Mouse (Mus musculus) kidney, embryonic 14.5 days (tissue): ENCODE measurements around the gene 1700029H14Rik. TPM values are rescaled to one million over a fixed set of nuclear protein-coding genes. Genes with fewer than 3 reads are reported as not detected.

Experiments
- ATAC-seq: fragments of 200-750 bp; cut with Nextera tagmentation; 2 replicates; pipeline ENCODE4 v1.8.0; 2017; ENCODE audit warnings: moderate number of reproducible peaks, mild to moderate bottlenecking, moderate TSS enrichment, moderate library complexity; ENCODE audit not compliant: low FRiP score, low TSS enrichment
- H3K27ac ChIP-seq: fragments of 300-500 bp; sonication (generic); 2 replicates; pipeline ENCODE4 v1.5.1; 2014; ENCODE audit warnings: low read depth, mild to moderate bottlenecking, low read length, moderate library complexity, mixed read lengths
- H3K27me3 ChIP-seq: fragments of 300-500 bp; sonication (generic); 2 replicates; pipeline ENCODE4 v1.6.1; 2014; ENCODE audit warnings: mild to moderate bottlenecking, low read length; ENCODE audit not compliant: control insufficient read depth, insufficient read depth
- H3K36me3 ChIP-seq: fragments of 300-500 bp; sonication (generic); 2 replicates; pipeline ENCODE4 v1.6.1; 2014; ENCODE audit warnings: low read length, mixed read lengths; ENCODE audit not compliant: control insufficient read depth, insufficient read depth
- H3K4me1 ChIP-seq: fragments of 300-500 bp; sonication (generic); 2 replicates; pipeline ENCODE4 v1.6.1; 2014; ENCODE audit warnings: low read length, mixed read lengths; ENCODE audit not compliant: control insufficient read depth, insufficient read depth
- H3K4me2 ChIP-seq: fragments of 300-500 bp; sonication (generic); replicated peaks from 2 replicates; pipeline ENCODE4 v1.6.1; 2014; ENCODE audit warnings: low read depth, mild to moderate bottlenecking, low read length
- H3K4me3 ChIP-seq: fragments of 300-500 bp; sonication (generic); 2 replicates; pipeline ENCODE4 v1.5.1; 2014; ENCODE audit warnings: mild to moderate bottlenecking, low read length
- H3K9ac ChIP-seq: fragments of 300-500 bp; sonication (generic); 2 replicates; pipeline ENCODE4 v1.6.1; 2014; ENCODE audit warnings: low read depth, mild to moderate bottlenecking, low read length, moderate library complexity
- H3K9me3 ChIP-seq: fragments of 300-500 bp; sonication (generic); 2 replicates; pipeline ENCODE4 v1.6.1; 2016; ENCODE audit warnings: low read length; ENCODE audit not compliant: control insufficient read depth
- WGBS: fragments of 180-500 bp; shearing (Covaris S2); extraction: QIAGEN DNeasy Blood & Tissue Kit; methylation state at CpG from one replicate; pipeline ENCODE4 v1.1.7; 2014; 5-methylcytosine and 5-hydroxymethylcytosine counted together
- polyA plus RNA-seq: library from polyadenylated mRNA; unstranded; fragments of >200 nt; fragmentation: Nextera tagmentation; extraction: Ambion mirVana; gene quantifications from 2 replicates; pipeline ENCODE4 v1.2.1, GENCODE M21; 2014

Gene 1700029H14Rik
- polyA plus RNA-seq, 1 experiment from 2014 or later, result not detected

DNA sequence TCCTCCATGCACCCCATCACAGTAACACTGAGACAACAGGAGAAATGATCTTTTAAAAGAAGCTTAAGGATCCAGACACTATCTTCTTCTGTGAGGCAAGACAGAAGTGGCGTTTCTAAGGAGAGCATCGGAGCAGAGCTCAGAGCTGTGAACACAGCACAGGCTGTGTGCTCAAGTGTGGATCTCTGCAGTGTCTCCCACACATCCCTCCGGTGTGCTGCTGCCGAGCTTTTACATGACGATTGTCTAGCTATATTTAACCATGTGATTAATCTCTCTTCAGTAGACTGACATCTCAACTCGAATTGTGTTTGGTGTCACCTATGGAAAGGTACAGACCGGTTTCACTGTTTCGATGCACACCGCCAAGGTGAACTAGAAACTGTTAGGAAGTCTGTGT, 42.8 kb downstream of the 1700029H14Rik start:
- H3K9ac ChIP-seq, result no peak overlapping the region
- 75% methylated on average over 9 of the region's 9 CpGs for WGBS
- ATAC-seq, result no peak
- no peaks in the 10 kb centered on the region for H3K27me3 ChIP-seq
- no peaks in the 10 kb centered on the region for H3K4me1 ChIP-seq
- no peak overlapping the region for H3K4me3 ChIP-seq
- no peak overlapping the region for H3K27ac ChIP-seq
- H3K36me3 ChIP-seq, result no peaks in the 10 kb centered on the region
- no peaks in the 10 kb centered on the region for H3K9me3 ChIP-seq
- H3K4me2 ChIP-seq, result no peak overlapping the region

DNA sequence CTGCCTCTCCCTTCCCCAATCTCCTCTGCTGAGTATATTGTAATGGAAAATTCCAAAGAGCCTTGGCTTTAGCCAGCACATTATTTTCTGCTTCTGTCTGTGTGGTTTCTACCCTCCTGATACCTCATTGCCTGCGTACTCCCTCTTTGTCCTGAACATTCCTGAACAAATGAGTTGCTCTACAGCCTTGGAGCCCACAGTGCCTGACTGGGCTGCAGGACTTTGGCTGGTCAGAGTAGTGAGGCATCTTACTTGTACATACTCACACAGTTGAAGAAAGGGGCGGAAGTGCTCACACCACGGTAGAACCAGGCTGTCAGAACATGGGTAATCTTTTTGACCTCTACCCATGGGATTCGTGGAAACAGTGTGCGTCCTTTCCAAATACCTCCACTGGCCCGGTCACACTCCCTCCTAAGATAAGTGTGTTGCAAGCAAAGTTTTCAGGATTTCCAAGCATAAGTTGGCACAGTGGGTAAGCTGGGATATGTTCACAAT, 44.9 kb downstream of the 1700029H14Rik start:
- 88% methylated on average over 6 of the region's 6 CpGs for WGBS
- H3K36me3 ChIP-seq, result no peaks in the 10 kb centered on the region
- H3K4me1 ChIP-seq, result no peaks in the 10 kb centered on the region
- no peak for ATAC-seq
- H3K4me2 ChIP-seq, result no peak overlapping the region
- no peak overlapping the region for H3K27ac ChIP-seq
- no peaks in the 10 kb centered on the region for H3K27me3 ChIP-seq
- no peak overlapping the region for H3K4me3 ChIP-seq
- H3K9ac ChIP-seq, result no peak overlapping the region
- H3K9me3 ChIP-seq, result no peaks in the 10 kb centered on the region

DNA sequence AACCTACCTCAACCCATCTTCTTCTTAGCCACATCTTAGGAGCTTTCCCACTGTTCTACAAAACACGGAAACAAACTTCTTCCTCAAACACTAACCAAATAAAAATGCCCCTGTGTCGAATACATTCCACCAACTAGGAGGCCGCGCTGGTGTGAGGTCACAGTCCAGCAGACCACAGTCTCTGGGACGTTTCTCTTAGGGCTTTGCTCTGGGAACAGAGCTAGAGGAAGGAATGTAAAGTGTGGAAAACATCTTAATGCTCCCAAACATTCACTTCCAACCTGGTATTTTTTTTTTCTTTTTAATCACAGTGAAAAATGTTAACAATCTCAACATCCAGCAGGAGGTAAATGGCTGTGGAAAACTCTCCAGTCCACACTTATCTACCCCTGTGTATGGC, 45.5 kb downstream of the 1700029H14Rik start:
- Histone ChIP-seq H3K4me3 (no peak overlapping the region), H3K4me2 (no peak overlapping the region), H3K9ac (no peak overlapping the region), H3K27me3 (no peaks in the 10 kb centered on the region), H3K9me3 (no peaks in the 10 kb centered on the region), H3K36me3 (no peaks in the 10 kb centered on the region), H3K27ac (no peak overlapping the region), H3K4me1 (no peaks in the 10 kb centered on the region)
- no peak for ATAC-seq
- 76% methylated on average over 5 of the region's 5 CpGs for WGBS

DNA sequence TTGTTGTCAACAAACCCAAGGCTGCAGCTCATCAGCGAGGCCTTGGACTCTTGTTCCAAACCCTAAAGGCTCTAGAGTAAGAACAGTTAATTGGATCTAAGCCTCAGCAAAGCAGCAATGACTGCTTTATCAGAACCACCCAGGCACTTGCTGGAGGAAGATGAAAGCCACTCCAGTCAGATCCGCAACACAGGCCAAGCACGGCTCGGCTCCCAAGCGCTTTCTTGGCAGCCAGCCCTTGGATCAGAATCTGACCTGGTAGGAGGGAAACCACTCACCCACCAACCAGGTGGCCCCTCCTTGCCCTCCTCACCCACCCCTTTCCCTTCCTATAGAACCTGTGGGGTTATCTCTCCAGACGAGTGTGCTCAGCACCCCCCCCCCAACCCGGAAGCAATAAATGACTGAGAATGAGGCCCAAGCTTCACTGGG, 46.2 kb downstream of the 1700029H14Rik start:
- peak; percentile 32; the same call in 1 of the 2 replicates for ATAC-seq
- no peaks in the 10 kb centered on the region for H3K27me3 ChIP-seq
- H3K4me3 ChIP-seq, result no peak overlapping the region
- no peak overlapping the region for H3K9ac ChIP-seq
- no peak overlapping the region for H3K4me2 ChIP-seq
- H3K4me1 ChIP-seq, result no peaks in the 10 kb centered on the region
- WGBS, result 67% methylated on average over 7 of the region's 7 CpGs
- no peak overlapping the region for H3K27ac ChIP-seq
- H3K9me3 ChIP-seq, result no peaks in the 10 kb centered on the region
- H3K36me3 ChIP-seq, result no peaks in the 10 kb centered on the region

DNA sequence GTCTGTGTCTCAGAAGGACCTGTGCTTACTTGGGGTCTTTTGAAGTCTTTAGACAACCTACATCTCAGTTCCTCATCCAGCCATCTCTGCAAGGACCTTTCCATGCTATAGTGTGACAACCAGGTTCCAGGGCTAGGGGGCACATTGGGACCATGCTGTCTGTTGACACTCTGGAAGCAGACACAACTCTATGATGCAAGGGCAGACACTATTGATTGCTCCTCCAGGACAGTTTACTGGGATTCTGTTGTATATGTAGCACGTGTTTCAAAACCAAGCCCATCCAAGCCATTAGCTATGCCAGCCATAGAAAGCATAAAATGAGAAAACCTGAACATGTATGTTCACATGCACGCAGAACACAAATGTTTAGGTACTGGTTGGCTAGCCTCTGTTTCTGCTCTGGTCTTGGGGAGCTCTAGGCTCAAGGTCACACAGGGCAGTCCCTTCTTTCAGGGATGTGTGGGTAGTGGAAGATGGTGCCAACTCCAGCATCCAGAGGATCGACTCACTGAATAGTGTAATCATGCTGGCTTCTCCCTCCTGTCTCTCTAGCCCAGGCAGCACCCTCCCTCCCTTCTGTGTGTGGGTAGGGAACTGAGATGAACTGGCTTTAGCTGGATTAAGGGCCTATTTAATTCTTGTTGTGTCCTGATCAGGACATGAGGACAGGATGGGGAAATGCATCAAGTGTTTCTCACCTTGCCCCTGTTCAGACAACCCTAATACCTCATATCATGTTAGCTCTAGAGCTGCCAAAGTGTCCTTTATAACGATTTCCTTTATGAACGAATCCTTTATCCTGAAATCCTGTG, 48.5 kb downstream of the 1700029H14Rik start:
- H3K27me3 ChIP-seq, result no peaks in the 10 kb centered on the region
- no peak overlapping the region for H3K4me3 ChIP-seq
- no peak overlapping the region for H3K4me2 ChIP-seq
- no peaks in the 10 kb centered on the region for H3K36me3 ChIP-seq
- no peaks in the 10 kb centered on the region for H3K9me3 ChIP-seq
- no peak for ATAC-seq
- no peak overlapping the region for H3K27ac ChIP-seq
- WGBS, result 88% methylated on average over 5 of the region's 5 CpGs
- no peak overlapping the region for H3K9ac ChIP-seq
- no peaks in the 10 kb centered on the region for H3K4me1 ChIP-seq

DNA sequence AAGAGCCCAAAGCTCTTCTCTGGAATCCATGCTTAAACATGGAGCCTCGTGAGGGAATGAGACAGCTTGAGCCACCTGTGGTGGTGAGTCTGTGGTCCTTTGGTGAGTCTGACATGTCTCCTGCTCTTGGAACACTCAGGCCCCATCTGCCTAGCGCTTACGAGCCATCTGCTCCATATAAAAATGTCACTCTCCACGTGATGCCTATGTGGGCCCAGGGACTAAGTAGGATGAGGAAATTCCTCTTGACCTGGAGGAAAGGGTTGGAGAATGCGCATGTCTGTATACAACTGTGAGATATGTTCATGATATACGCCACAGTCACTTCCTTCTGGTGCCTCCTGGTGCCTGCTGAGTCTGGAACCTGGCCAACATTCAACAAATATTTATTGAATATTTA, 49.6 kb downstream of the 1700029H14Rik start:
- Histone ChIP-seq H3K4me3 (no peak overlapping the region), H3K4me2 (no peak overlapping the region), H3K27ac (no peak overlapping the region), H3K36me3 (no peaks in the 10 kb centered on the region), H3K9me3 (no peaks in the 10 kb centered on the region), H3K9ac (no peak overlapping the region), H3K4me1 (no peaks in the 10 kb centered on the region), H3K27me3 (no peaks in the 10 kb centered on the region)
- ATAC-seq, result no peak
- 69% methylated on average over 6 of the region's 6 CpGs for WGBS

DNA sequence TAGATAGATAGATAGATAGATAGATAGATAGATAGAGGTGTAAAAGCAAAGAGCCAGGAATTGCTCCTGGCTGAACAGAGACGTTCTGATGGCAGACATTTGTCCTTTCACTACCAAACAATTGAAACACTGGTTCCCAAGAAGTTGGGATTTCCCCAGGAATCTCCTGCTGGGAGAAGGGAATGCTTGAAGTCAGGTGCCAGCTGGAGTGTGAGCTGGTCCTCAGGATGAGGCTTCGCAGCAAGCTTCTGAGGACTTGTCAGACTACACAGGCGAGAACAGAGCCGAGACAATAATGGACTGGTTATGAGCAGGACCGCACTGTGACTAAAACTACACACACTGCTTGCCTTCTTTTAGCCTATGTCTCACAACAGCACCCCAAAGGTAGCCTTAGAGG, 50.2 kb downstream of the 1700029H14Rik start:
- H3K9ac ChIP-seq, result no peak overlapping the region
- no peak for ATAC-seq
- no peaks in the 10 kb centered on the region for H3K27me3 ChIP-seq
- no peak overlapping the region for H3K4me2 ChIP-seq
- H3K27ac ChIP-seq, result no peak overlapping the region
- H3K36me3 ChIP-seq, result no peaks in the 10 kb centered on the region
- 85% methylated on average over 5 of the region's 5 CpGs for WGBS
- H3K9me3 ChIP-seq, result no peaks in the 10 kb centered on the region
- no peak overlapping the region for H3K4me3 ChIP-seq
- H3K4me1 ChIP-seq, result no peaks in the 10 kb centered on the region

DNA sequence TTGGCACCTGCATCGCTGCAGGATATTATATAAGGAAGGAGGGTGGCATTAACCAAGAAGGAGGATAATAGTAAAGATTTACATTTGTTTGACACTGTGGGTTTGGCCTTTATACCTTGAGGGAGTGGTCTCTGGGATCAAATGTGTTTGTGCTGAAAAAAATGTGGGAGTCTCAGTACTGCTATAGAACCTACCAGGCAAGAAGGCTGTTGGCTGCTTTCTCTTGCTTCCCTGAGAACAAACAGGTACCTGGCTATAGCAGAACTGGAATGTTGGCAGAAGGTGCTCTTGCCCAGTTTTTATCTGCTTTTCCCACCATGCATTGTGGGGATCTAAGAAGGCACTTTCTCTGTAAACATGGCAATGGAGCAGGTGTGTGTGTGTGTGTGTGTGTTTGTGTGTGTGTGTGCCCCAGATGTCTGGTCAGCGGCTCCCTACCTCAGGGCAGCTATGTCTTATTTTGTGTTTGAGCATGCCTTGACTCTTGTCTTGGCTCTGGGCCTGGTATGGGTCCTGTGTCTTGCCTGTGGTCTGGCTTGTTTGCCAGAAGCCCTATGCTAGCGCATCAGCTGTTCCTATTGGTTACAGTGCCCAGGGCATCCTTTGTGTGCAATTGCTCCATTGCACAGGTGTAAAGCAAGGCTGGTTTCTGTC, 54.9 kb downstream of the 1700029H14Rik start:
- Histone ChIP-seq H3K36me3 (no peaks in the 10 kb centered on the region), H3K27me3 (no peaks in the 10 kb centered on the region), H3K4me1 (no peaks in the 10 kb centered on the region), H3K4me3 (no peak overlapping the region), H3K9me3 (no peaks in the 10 kb centered on the region), H3K4me2 (no peak overlapping the region), H3K9ac (no peak overlapping the region), H3K27ac (no peak overlapping the region)
- ATAC-seq, result no peak
- WGBS, result 70% methylated on average over 3 of the region's 3 CpGs

DNA sequence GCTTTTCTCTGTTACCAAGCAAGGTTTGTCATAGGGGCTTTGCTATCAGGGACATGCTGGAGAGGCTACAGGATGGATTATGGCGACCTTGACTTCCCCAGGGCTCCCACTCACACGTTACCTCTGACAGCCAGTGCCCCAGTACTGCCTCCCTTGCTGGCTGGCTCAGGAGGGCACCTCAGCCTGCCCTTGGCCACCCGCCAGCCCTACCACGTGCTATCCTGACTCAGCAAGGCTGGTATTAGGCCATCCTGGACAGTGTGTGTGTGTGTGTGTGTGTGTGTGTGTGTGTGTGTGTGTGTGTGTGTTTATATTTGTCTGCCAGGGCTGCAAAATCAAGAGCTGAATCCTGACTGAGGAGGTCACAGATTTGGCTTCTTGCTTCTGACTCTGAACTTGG, 55.4 kb downstream of the 1700029H14Rik start:
- H3K36me3 ChIP-seq, result no peaks in the 10 kb centered on the region
- H3K4me2 ChIP-seq, result no peak overlapping the region
- WGBS, result 43% methylated on average over 4 of the region's 4 CpGs
- H3K4me1 ChIP-seq, result no peaks in the 10 kb centered on the region
- H3K9me3 ChIP-seq, result no peaks in the 10 kb centered on the region
- no peaks in the 10 kb centered on the region for H3K27me3 ChIP-seq
- no peak overlapping the region for H3K4me3 ChIP-seq
- H3K27ac ChIP-seq, result no peak overlapping the region
- ATAC-seq, result no peak
- H3K9ac ChIP-seq, result no peak overlapping the region
